Mouse (Mus musculus) testis, adult 2 months (tissue): ENCODE data around the gene Cnga1.

Source experiments
- CTCF ChIP-seq: fragments of 200-500 bp; IDR thresholded peaks from 2 replicates; pipeline ENCODE4 v1.5.1; 2012; ENCODE audit warnings: low read depth, mild to moderate bottlenecking, inconsistent platforms, low read length, moderate library complexity; ENCODE audit not compliant: control insufficient read depth, insufficient read depth, insufficient replicate concordance
- POLR2A ChIP-seq: fragments of 200-500 bp; IDR thresholded peaks from 2 replicates; pipeline ENCODE4 v1.6.1; 2012; ENCODE audit warnings: low read depth, mild to moderate bottlenecking, inconsistent platforms, low read length, moderate library complexity; ENCODE audit not compliant: control insufficient read depth

- TF ChIP-seq CTCF: no peak
- TF ChIP-seq POLR2A: no peak
Observed at GRCm38 (mm10) chr5:72647958-72648595, 4.0 kb upstream of the Cnga1 start.
